Mouse (Mus musculus) brain, embryonic 14.5 days (tissue): Measurements from ENCODE around the gene Apon.

Experiments used
- CTCF ChIP-seq: fragments of 200-500 bp; IDR thresholded peaks from 2 replicates; pipeline ENCODE4 v1.5.1; 2012; ENCODE audit warnings: inconsistent platforms, mild to moderate bottlenecking, moderate library complexity, borderline replicate concordance; ENCODE audit not compliant: insufficient read depth, insufficient read length; ENCODE audit errors: extremely low read depth
- POLR2A ChIP-seq: fragments of 200-500 bp; IDR thresholded peaks from 2 replicates; pipeline ENCODE4 v1.6.1; 2012; ENCODE audit warnings: mild to moderate bottlenecking, inconsistent platforms, borderline replicate concordance; ENCODE audit not compliant: poor library complexity, insufficient read depth, insufficient read length, severe bottlenecking; ENCODE audit errors: extremely low read depth

- TF ChIP-seq POLR2A (no peak; the same call in 1 of the 2 replicates), CTCF (no peak)
Measured at GRCm38 (mm10) chr10:128302785-128303125, 48.9 kb downstream of the Apon start.
